Mouse (Mus musculus): ENCODE results near the gene Enho.

DNA sequence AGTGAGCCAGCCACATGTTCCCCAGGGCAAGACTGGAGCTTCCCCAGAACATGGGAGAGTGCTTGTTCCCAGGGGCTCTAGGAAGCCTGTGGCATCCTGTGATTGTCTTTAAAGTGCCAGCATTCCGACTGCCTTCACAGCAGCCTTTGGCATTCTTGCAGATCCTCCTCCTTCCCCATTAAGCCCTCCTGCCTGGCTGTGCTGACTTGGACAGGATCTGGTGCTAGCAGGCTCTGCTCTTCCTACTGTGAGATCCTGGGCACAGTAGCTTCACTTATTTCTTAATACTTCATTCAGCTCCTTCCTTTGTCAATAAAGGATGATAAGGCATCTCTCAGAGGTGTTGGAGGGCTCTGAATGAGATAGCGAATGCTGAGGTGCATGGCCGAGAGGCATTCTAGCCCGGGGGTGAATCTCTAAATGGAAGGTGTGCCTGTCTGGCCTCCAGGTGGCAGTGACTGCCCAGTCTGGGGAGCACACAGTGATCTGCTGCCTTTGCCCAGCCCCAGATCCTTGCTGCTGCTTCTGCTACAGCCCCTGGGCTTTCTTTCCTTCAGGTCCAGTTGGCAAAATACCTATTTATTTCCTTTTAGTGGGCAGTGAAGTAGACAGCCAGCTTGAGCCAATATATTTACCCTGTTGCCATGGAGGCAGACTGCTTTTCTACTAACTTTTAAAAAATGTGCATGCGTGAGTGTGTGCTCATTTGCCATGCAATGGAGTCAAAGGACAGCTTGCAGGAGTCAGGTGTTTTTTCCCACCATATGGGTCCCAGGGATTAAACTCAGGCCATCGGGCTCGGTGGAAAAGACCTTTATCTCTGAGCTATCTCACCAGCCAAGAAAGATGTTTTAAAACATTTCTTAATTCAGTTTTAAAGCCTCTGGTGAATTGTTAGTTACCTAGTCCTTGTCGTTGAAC is 35.4 kb downstream of the Enho start:
- peak; percentile 52 for TF ChIP-seq CTCF (IDR thresholded peaks at IDR 0.05; ENCODE audit: extremely low read depth, insufficient read depth, low read length)
- TF ChIP-seq POLR2A (IDR thresholded peaks at IDR 0.05; ENCODE audit: extremely low read depth, insufficient read depth, low read length), result no peak

Data from cortical plate, adult 2 months (tissue).